Mouse (Mus musculus): ENCODE results near the gene Tnfaip1. TPM values are rescaled to one million over a fixed set of nuclear protein-coding genes. Genes with fewer than 3 reads are reported as not detected.
"Not testable (repeated sequence)": the region's sequence is repeated elsewhere in the genome, so short reads cannot be mapped to it uniquely, and the experiment has no call there.

Gene Tnfaip1
- total RNA-seq (2021): 10 to 100 TPM; 32.1 to 32.6 TPM

- peak; percentile 97 to 98 for DNase-seq
Observed at GRCm38 (mm10) chr11:78536080-78536689, at the start of gene Tnfaip1, which contains the start of gene Ift20. Tnfaip1 (minus strand) TSS chr11:78536332. Ift20 (plus strand) TSS chr11:78536361.

- no peak for DNase-seq
Observed at GRCm38 (mm10) chr11:78582848-78583247, 46.7 kb upstream of the Tnfaip1 start.

GRCm38 (mm10) chr11:78574975-78575374, 38.8 kb upstream of the Tnfaip1 start:
- no peak for DNase-seq

- DNase-seq: no peak
Observed at GRCm38 (mm10) chr11:78574536-78574935, 38.4 kb upstream of the Tnfaip1 start.

GRCm38 (mm10) chr11:78574031-78574430, 37.9 kb upstream of the Tnfaip1 start:
- DNase-seq: not testable (repeated sequence)

GRCm38 (mm10) chr11:78571854-78572253, 35.7 kb upstream of the Tnfaip1 start:
- DNase-seq: no peak

GRCm38 (mm10) chr11:78571441-78571840, 35.3 kb upstream of the Tnfaip1 start:
- DNase-seq: peak; percentile 37 to 52

- DNase-seq: no peak
Observed at GRCm38 (mm10) chr11:78569806-78570205, 33.7 kb upstream of the Tnfaip1 start.

- DNase-seq: no peak
Observed at GRCm38 (mm10) chr11:78568827-78569226, 32.7 kb upstream of the Tnfaip1 start.

- no peak for DNase-seq
Observed at GRCm38 (mm10) chr11:78567614-78568013, 31.5 kb upstream of the Tnfaip1 start.

- DNase-seq: no peak
Observed at GRCm38 (mm10) chr11:78566775-78567174, 30.6 kb upstream of the Tnfaip1 start.

- peak; percentile 52 to 61 for DNase-seq
Observed at GRCm38 (mm10) chr11:78560447-78560846, 24.3 kb upstream of the Tnfaip1 start.

- DNase-seq: no peak
Observed at GRCm38 (mm10) chr11:78557241-78557640, 21.1 kb upstream of the Tnfaip1 start.

- no peak for DNase-seq
Observed at GRCm38 (mm10) chr11:78556070-78556469, 19.9 kb upstream of the Tnfaip1 start.

GRCm38 (mm10) chr11:78555623-78556022, 19.5 kb upstream of the Tnfaip1 start:
- no peak for DNase-seq

GRCm38 (mm10) chr11:78551059-78551398, 14.9 kb upstream of the Tnfaip1 start:
- DNase-seq: no peak

GRCm38 (mm10) chr11:78550168-78551058, 14.3 kb upstream of the Tnfaip1 start, which contains the start of gene Tmem97:
Tmem97 (minus strand) TSS chr11:78550777.
- peak; percentile 94 for DNase-seq

- no peak for DNase-seq
Observed at GRCm38 (mm10) chr11:78549491-78549987, 13.4 kb upstream of the Tnfaip1 start.

- no peak for DNase-seq
Observed at GRCm38 (mm10) chr11:78547718-78548460, 11.8 kb upstream of the Tnfaip1 start.

GRCm38 (mm10) chr11:78545181-78545580, 9.0 kb upstream of the Tnfaip1 start:
- DNase-seq: no peak

GRCm38 (mm10) chr11:78544449-78545111, 8.4 kb upstream of the Tnfaip1 start:
- no peak for DNase-seq

GRCm38 (mm10) chr11:78540358-78540757, 4.2 kb upstream of the Tnfaip1 start:
- no peak for DNase-seq
